Mouse (Mus musculus): ENCODE data around the gene L1td1. TPM values are rescaled to one million over a fixed set of nuclear protein-coding genes. Genes with fewer than 3 reads are reported as not detected.
"Not testable (repeated sequence)": the region's sequence is repeated elsewhere in the genome, so short reads cannot be mapped to it uniquely, and the experiment has no call there.

The L1td1 gene
- total RNA-seq (2021) = not detected
- long read RNA-seq, experiment 1 = 0 reads
- long read RNA-seq, experiment 2 = 0 reads

- DNase-seq = no peak
- intact Hi-C loops (cut with DNase I) = no loop called here
Observed at GRCm38 (mm10) chr4:98726590-98727237, at the start of gene L1td1. L1td1 (plus strand) TSS chr4:98726734.

GRCm38 (mm10) chr4:98677506-98677905, 49.0 kb upstream of the L1td1 start:
- no peak for DNase-seq
- intact Hi-C loops (cut with DNase I) = no loop called here

GRCm38 (mm10) chr4:98686678-98687267, 39.8 kb upstream of the L1td1 start:
- no peak for DNase-seq
- intact Hi-C loops (cut with DNase I) = no loop called here

- intact Hi-C loops (cut with DNase I) = no loop called here
- no peak for DNase-seq
Observed at GRCm38 (mm10) chr4:98688116-98688515, 38.4 kb upstream of the L1td1 start.

GRCm38 (mm10) chr4:98688520-98688919, 38.0 kb upstream of the L1td1 start:
- DNase-seq = no peak
- intact Hi-C loops (cut with DNase I) = no loop called here

GRCm38 (mm10) chr4:98689988-98690387, 36.5 kb upstream of the L1td1 start:
- no peak for DNase-seq
- intact Hi-C loops (cut with DNase I) = no loop called here

- DNase-seq = no peak
- intact Hi-C loops (cut with DNase I) = no loop called here
Observed at GRCm38 (mm10) chr4:98693465-98694185, 32.9 kb upstream of the L1td1 start.

- no peak for DNase-seq
- intact Hi-C loops (cut with DNase I) = no loop called here
Observed at GRCm38 (mm10) chr4:98697932-98698331, 28.6 kb upstream of the L1td1 start.

- no peak for DNase-seq
- intact Hi-C loops (cut with DNase I) = no loop called here
Observed at GRCm38 (mm10) chr4:98698921-98699320, 27.6 kb upstream of the L1td1 start.

GRCm38 (mm10) chr4:98700156-98700555, 26.4 kb upstream of the L1td1 start:
- intact Hi-C loops (cut with DNase I) = loop anchor here (10.0 kb wide), 1 partner anchor 1135 kb away; no protein-coding TSS in a partner anchor

GRCm38 (mm10) chr4:98702201-98702894, 24.2 kb upstream of the L1td1 start:
- DNase-seq = peak; percentile 73 to 84
- intact Hi-C loops (cut with DNase I) = loop anchor here (2.0 to 10.0 kb wide), 2 partner anchors 158 to 1138 kb away; no protein-coding TSS in a partner anchor

More at GRCm38 (mm10) chr4:98700156-98700555, 26.4 kb upstream of the L1td1 start:
- DNase-seq = no peak

- DNase-seq = no peak
- intact Hi-C loops (cut with DNase I) = no loop called here
Observed at GRCm38 (mm10) chr4:98710891-98711290, 15.6 kb upstream of the L1td1 start.

- DNase-seq = no peak
- intact Hi-C loops (cut with DNase I) = no loop called here
Observed at GRCm38 (mm10) chr4:98717735-98718546, 8.6 kb upstream of the L1td1 start.

GRCm38 (mm10) chr4:98718547-98718917, 8.0 kb upstream of the L1td1 start:
- intact Hi-C loops (cut with DNase I) = no loop called here
- DNase-seq = no peak

- intact Hi-C loops (cut with DNase I) = loop anchor here (5.0 kb wide), 1 partner anchor 165 kb away; no protein-coding TSS in a partner anchor
- DNase-seq = peak; percentile 42 to 69
Observed at GRCm38 (mm10) chr4:98722454-98722853, 4.1 kb upstream of the L1td1 start.

- not testable (repeated sequence) for DNase-seq
- intact Hi-C loops (cut with DNase I) = loop anchor here (5.0 kb wide), 1 partner anchor 163 kb away; no protein-coding TSS in a partner anchor
Observed at GRCm38 (mm10) chr4:98724682-98725081, 1.9 kb upstream of the L1td1 start.

GRCm38 (mm10) chr4:98725439-98725838, 1.1 kb upstream of the L1td1 start:
- no peak for DNase-seq
- intact Hi-C loops (cut with DNase I) = no loop called here

- DNase-seq = no peak
- intact Hi-C loops (cut with DNase I) = no loop called here
Observed at GRCm38 (mm10) chr4:98727295-98727958, 893 bp downstream of the L1td1 start.

- intact Hi-C loops (cut with DNase I) = no loop called here
- no peak for DNase-seq
Observed at GRCm38 (mm10) chr4:98727959-98728347, 1.4 kb downstream of the L1td1 start.

All from heart, postnatal 14 days (tissue).